Mouse (Mus musculus) lung, embryonic 14.5 days (tissue): Measurements from ENCODE around the gene Polr3h. TPM values are rescaled to one million over a fixed set of nuclear protein-coding genes. Genes with fewer than 3 reads are reported as not detected.

Source experiments
- ATAC-seq: fragments of 200-750 bp; cut with Nextera tagmentation; 2 replicates; pipeline ENCODE4 v1.8.0; 2017; ENCODE audit warnings: mild to moderate bottlenecking, moderate TSS enrichment, moderate library complexity; ENCODE audit not compliant: insufficient read depth
- DNase-seq: peaks from one replicate; pipeline ENCODE4 v3.0.0-alpha.2; 2015
- H3K27ac ChIP-seq: fragments of 300-500 bp; sonication (generic); 2 replicates; pipeline ENCODE4 v1.5.1; 2014; ENCODE audit warnings: low read depth, mild to moderate bottlenecking, moderate library complexity
- H3K27me3 ChIP-seq: fragments of 300-500 bp; sonication (generic); 2 replicates; pipeline ENCODE4 v1.6.1; 2014; ENCODE audit warnings: low read length, control low read depth; ENCODE audit not compliant: insufficient read depth
- H3K36me3 ChIP-seq: fragments of 300-500 bp; sonication (generic); 2 replicates; pipeline ENCODE4 v1.6.1; 2014; ENCODE audit warnings: control low read depth; ENCODE audit not compliant: insufficient read depth
- H3K4me1 ChIP-seq: fragments of 300-500 bp; sonication (generic); 2 replicates; pipeline ENCODE4 v1.6.1; 2014; ENCODE audit warnings: antibody characterized with exemption, control low read depth; ENCODE audit not compliant: insufficient read depth
- H3K4me2 ChIP-seq: fragments of 300-500 bp; sonication (generic); 2 replicates; pipeline ENCODE4 v1.6.1; 2014; ENCODE audit warnings: mild to moderate bottlenecking
- H3K4me3 ChIP-seq: fragments of 300-500 bp; sonication (generic); 2 replicates; pipeline ENCODE4 v1.5.1; 2014; ENCODE audit warnings: low read depth, low read length
- H3K9ac ChIP-seq: fragments of 300-500 bp; sonication (generic); 2 replicates; pipeline ENCODE4 v1.6.1; 2014
- H3K9me3 ChIP-seq: fragments of 300-500 bp; sonication (generic); 2 replicates; pipeline ENCODE4 v1.6.1; 2016; ENCODE audit warnings: low read depth, low read length, control low read depth
- CTCF ChIP-seq: IDR thresholded peaks from 2 replicates; pipeline ENCODE4 v1.5.1; 2016; ENCODE audit warnings: antibody characterized with exemption, low read depth
- WGBS: fragments of 180-500 bp; shearing (Covaris S2); extraction: QIAGEN DNeasy Blood & Tissue Kit; methylation state at CpG from one replicate; pipeline ENCODE4 v1.1.7; 2014; 5-methylcytosine and 5-hydroxymethylcytosine counted together
- polyA plus RNA-seq: library from polyadenylated mRNA; unstranded; fragments of >200 nt; fragmentation: Nextera tagmentation; extraction: Ambion mirVana; gene quantifications from 2 replicates; pipeline ENCODE4 v1.2.1, GENCODE M21; 2014

The Polr3h gene
- polyA plus RNA-seq, 1 experiment from 2014 or later, result 74.4 TPM

- Histone ChIP-seq H3K4me3 (no peak overlapping the region), H3K9me3 (no peaks in the 10 kb centered on the region), H3K4me2 (no peak overlapping the region), H3K4me1 (no peaks in the 10 kb centered on the region), H3K27me3 (no peaks in the 10 kb centered on the region), H3K9ac (no peak overlapping the region), H3K36me3 (0 out of 2 replicates have a peak, but pooled peaks cover 4% of the 10 kb centered on the region), H3K27ac (0 out of 2 replicates have a peak overlapping the region, but pooled peaks have one; percentile 25)
- WGBS, result 47% methylated on average over 11 of the region's 11 CpGs
- DNase-seq (peak; percentile 82), ATAC-seq (no peak)
- no peak for TF ChIP-seq CTCF
Observed at GRCm38 (mm10) chr15:81928277-81928676, 2.2 kb upstream of the Polr3h start.

DNA sequence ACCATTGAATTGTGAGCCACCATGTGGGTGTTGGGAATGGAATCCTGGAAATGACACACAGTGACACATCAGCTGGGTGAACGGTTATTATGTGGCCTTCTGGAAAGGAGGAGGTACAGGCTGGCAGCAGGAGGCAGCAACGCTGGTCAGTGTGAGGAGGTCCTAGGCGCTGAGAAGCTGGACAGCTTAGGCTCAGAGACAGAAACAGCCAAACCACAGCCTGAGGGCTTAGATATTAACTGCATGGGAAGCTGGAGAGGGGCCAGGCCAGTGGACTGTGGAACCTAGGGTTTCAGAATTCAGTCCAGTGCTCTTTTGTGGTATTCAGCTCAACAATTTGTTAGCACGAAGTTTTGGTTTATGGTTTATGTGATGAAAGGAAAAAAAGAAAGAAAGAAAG, 1.7 kb upstream of the Polr3h start:
- Histone ChIP-seq H3K27ac (0 out of 2 replicates have a peak overlapping the region, but pooled peaks have one; percentile 31), H3K4me3 (no peak overlapping the region), H3K9ac (no peak overlapping the region), H3K36me3 (0 out of 2 replicates have a peak, but pooled peaks cover 7% of the 10 kb centered on the region), H3K4me1 (no peaks in the 10 kb centered on the region), H3K9me3 (no peaks in the 10 kb centered on the region), H3K27me3 (no peaks in the 10 kb centered on the region), H3K4me2 (no peak overlapping the region)
- no peak for TF ChIP-seq CTCF
- DNase-seq (peak; percentile 26), ATAC-seq (no peak)
- WGBS, result 51% methylated on average over 4 of the region's 4 CpGs

GRCm38 (mm10) chr15:81926446-81926822, 394 bp upstream of the Polr3h start:
- no peak overlapping the region for H3K27ac ChIP-seq
- no peak overlapping the region for H3K9ac ChIP-seq
- no peaks in the 10 kb centered on the region for H3K4me1 ChIP-seq
- no peak for TF ChIP-seq CTCF
- H3K27me3 ChIP-seq, result no peaks in the 10 kb centered on the region
- ATAC-seq, result peak; percentile 36; the same call in 1 of the 2 replicates
- WGBS, result 36% methylated on average over 9 of the region's 9 CpGs
- H3K9me3 ChIP-seq, result no peaks in the 10 kb centered on the region
- H3K36me3 ChIP-seq, result 0 out of 2 replicates have a peak, but pooled peaks cover 7% of the 10 kb centered on the region
- H3K4me3 ChIP-seq, result peak overlapping the region; percentile 74
- DNase-seq, result no peak
- peak overlapping the region; percentile 93 for H3K4me2 ChIP-seq

GRCm38 (mm10) chr15:81924933-81925332, 1.1 kb downstream of the Polr3h start:
- ATAC-seq (no peak), DNase-seq (no peak)
- Histone ChIP-seq H3K27ac (no peak overlapping the region), H3K36me3 (0 out of 2 replicates have a peak, but pooled peaks cover 7% of the 10 kb centered on the region), H3K9me3 (no peaks in the 10 kb centered on the region), H3K4me3 (peak overlapping the region; percentile 74), H3K4me1 (no peaks in the 10 kb centered on the region), H3K4me2 (peak overlapping the region; percentile 93), H3K9ac (peak overlapping the region; percentile 77), H3K27me3 (no peaks in the 10 kb centered on the region)
- WGBS, result 78% methylated on average over 11 of the region's 11 CpGs
- TF ChIP-seq CTCF, result no peak

DNA sequence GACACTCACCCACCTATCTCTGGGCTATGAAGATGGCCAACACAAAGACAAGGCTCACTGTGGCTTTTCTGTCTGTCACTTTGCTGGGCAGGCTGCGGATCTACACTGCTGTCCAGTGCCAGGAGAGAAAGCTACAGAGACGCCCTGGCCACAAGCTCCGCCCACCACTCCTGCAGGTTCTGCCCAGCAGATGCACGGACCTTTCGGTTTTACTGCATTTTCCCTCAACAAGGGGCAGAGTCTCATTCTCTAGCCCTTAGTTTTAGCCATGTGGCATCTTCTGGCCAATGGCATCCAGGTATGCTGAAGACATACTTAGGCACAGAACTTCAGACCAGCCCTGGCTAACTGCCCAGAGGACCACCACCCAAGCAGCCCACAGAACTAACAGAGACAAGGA, 4.8 kb downstream of the Polr3h start:
- 69% methylated on average over 5 of the region's 5 CpGs for WGBS
- Histone ChIP-seq H3K4me1 (no peaks in the 10 kb centered on the region), H3K4me3 (no peak overlapping the region), H3K9ac (no peak overlapping the region), H3K9me3 (no peaks in the 10 kb centered on the region), H3K27ac (no peak overlapping the region), H3K27me3 (no peaks in the 10 kb centered on the region), H3K36me3 (peaks cover 27% of the 10 kb centered on the region), H3K4me2 (no peak overlapping the region)
- ATAC-seq (no peak), DNase-seq (no peak)
- TF ChIP-seq CTCF, result no peak

GRCm38 (mm10) chr15:81920546-81921217, 5.4 kb downstream of the Polr3h start:
- no peaks in the 10 kb centered on the region for H3K9me3 ChIP-seq
- DNase-seq (no peak), ATAC-seq (no peak)
- no peaks in the 10 kb centered on the region for H3K4me1 ChIP-seq
- TF ChIP-seq CTCF, result no peak
- 84% methylated on average over 10 of the region's 10 CpGs for WGBS
- H3K4me3 ChIP-seq, result no peak overlapping the region
- no peak overlapping the region for H3K9ac ChIP-seq
- H3K27ac ChIP-seq, result no peak overlapping the region
- peaks cover 33% of the 10 kb centered on the region for H3K36me3 ChIP-seq
- no peak overlapping the region for H3K4me2 ChIP-seq
- H3K27me3 ChIP-seq, result no peaks in the 10 kb centered on the region

DNA sequence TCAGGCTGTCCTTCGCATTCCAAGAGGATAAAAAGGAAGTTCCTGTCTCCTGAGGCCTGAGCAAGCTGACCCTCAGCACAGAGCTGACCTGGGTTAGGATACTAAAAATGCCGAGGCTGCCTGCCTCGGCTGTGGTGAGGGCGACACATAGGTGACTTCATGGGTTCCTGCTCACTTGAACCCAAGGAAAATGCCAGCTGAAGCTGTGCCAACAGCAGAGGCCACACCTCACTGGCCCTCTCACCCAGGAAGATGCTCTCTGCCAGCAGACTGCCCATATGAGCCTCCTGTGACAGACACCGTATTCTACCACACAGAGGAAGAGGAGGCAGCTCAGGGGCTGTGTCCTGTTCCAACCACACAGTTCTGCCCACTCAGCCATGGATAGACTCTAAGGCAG, 7.0 kb downstream of the Polr3h start:
- TF ChIP-seq CTCF, result no peak
- Histone ChIP-seq H3K4me1 (no peaks in the 10 kb centered on the region), H3K9me3 (no peaks in the 10 kb centered on the region), H3K27me3 (no peaks in the 10 kb centered on the region), H3K36me3 (peaks cover 49% of the 10 kb centered on the region), H3K4me2 (no peak overlapping the region), H3K9ac (no peak overlapping the region), H3K27ac (no peak overlapping the region), H3K4me3 (no peak overlapping the region)
- WGBS, result 77% methylated on average over 5 of the region's 5 CpGs
- DNase-seq (no peak), ATAC-seq (no peak)
